Mouse (Mus musculus): ENCODE measurements around the gene Olfr1443.
"Not testable (repeated sequence)": the region's sequence is repeated elsewhere in the genome, so short reads cannot be mapped to it uniquely, and the experiment has no call there.

Olfr1443 gene

DNA sequence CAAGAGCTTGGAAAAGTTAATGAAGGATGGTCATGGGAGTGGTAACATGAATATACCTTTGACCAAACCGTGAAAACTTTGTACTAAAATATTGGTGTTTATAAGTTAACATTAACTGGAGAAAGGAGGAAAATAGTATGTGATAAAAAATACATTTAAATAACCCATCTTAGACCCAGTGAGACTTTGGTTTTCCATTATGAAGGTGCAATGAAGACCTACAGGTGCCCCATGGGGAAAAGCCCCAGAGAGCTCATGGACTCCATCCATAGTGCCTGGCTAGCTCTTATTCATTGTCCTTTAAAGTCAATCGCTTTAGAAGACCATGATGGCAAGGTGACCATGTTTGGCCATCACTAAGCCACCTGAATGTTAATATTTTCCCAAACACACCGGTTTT, at the start of gene Olfr1443:
Gene Olfr1443, plus strand, starts transcription at position 301 of the 400 bp plus-strand sequence.
- DNase-seq (ENCODE audit: low spot score in 2 of 2), result no peak

DNA sequence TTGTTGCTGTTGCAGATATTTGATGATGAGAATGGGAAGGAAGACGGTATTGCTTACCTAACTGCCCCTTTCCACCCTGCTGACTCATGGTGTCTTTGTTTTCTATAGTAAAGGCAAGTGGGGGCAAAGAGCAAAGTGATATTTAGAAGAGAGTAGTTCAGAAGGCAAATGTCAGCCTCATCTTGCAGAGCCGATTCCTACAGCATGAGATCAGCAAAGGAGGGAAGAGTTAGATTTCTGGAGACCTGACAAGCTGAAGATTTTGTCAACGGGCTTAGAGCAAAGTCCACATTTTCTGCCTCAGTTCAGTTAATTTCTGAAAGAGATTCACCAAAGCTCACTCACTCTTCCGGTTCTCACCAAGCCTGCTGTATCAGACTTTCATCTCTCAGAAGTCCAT, 44.7 kb upstream of the Olfr1443 start, which contains the start of gene Glyat:
Gene Glyat, plus strand, starts transcription at position 133 of the 400 bp plus-strand sequence.
- DNase-seq (ENCODE audit: low spot score in 2 of 2), result no peak

DNA sequence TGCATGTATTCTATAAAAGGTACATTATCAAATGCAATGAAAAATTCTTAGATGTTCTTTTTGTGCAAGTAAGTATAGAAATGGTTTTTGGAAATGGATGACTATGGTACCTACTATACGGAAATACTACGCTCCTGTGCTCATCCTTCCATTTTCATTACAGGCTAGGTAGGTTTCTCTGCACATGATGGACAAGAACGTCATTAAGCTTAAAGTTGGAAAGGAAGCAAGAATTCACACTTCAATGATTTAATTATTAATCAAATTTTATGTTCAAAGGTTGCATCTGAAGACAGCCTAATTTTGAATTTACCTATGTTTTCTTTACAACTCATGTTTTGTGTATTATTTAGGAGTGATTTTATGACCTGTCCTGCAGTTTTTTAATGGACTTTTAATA, 43.7 kb upstream of the Olfr1443 start:
- DNase-seq (ENCODE audit: low spot score in 2 of 2), result no peak

DNA sequence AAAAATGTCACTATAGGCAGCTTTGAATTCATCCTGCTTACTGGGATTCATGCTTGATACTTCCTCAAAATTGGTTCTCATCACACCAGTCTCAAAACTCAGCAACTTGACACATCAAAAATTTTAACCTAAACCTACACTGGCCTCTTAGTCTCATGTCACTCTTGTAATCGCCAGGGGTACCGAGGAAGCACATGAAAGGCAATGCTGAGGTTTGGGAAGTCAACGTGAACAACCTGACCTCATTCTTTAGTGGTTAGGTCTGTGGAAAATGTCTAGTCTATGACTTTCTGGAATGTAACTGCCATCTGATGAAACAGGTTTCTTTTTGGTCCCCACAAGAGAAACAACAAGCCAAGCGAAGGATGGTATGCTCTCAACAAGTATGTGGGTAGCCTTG, 42.9 kb upstream of the Olfr1443 start:
- no peak for DNase-seq (ENCODE audit: low spot score in 2 of 2)

DNA sequence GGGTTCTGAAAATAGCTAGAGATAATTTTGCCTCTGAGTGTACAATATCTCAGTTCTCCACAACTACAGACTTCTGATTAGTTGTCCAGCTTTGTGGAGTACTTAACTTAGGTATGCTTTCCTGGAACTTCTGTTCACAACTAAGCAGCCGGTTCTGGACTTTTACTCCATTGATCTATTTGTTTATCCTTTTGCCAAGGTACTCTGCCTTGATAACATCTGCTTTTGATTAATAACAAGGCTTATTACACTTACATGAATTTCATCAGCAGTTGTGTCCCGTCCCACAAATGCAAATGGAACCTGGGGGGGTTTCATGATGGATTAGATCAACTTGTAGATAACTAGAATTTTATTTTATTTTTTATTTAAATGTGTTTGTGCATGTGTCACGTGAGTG, 41.0 kb upstream of the Olfr1443 start:
- no peak for DNase-seq (ENCODE audit: low spot score in 2 of 2)

DNA sequence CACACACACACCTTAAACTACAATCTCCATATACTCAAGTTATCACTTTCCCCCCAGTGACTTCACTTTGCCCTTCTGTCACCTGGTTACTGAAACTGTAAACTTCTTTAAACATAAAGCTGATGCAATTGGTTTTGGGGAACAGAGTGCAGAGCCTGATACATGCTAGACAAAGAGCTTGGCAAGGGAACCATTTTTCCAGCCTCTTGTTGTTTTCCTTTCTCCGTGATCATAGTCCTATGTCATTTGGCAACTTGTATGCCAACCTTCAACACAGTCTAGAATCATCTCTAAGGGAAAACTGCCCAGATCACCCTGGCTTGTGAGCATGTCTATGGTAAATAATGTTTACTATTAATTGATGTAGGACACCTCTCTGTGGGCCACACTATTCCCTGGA, 39.9 kb upstream of the Olfr1443 start:
- no peak for DNase-seq (ENCODE audit: low spot score in 2 of 2)

DNA sequence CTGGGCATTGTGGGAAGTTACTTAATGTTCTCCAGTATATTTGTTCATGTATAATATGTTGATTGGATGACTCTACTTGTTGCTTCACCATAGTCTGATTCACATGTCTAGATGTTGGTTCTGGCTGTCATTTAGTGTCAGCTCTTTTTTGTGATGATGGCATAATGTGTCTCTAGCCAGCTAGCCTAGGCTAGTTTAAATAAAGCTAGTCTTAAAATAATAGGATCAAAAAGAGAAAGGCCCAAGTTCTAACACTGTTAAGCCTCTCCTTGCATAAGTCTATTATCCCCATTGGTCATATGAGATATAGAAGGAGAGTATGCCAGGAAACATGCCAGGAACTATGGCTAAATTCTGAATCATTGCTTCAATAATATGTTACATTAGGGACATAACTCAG, 28.4 kb upstream of the Olfr1443 start:
- no peak for DNase-seq (ENCODE audit: low spot score in 2 of 2)

DNA sequence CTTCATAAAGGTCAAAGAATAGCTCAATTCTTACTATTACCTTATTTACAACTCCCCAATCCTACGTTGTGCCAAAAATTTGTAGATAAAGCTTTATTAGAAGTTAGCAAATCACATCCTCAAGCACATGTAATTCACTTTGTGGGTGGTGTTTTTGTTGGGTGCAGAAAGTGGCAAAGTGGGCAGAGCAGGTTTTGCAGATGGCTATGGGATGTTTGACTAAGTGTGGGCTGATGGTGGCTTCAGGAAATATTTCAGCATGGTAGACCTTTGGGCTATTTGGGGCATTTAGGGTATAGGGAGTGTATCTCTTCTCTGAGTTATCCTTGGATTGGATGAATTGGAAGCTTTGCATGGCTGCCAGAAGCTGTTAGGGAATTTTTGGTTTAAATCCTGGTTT, 11.8 kb upstream of the Olfr1443 start:
- no peak for DNase-seq (ENCODE audit: low spot score in 2 of 2)

DNA sequence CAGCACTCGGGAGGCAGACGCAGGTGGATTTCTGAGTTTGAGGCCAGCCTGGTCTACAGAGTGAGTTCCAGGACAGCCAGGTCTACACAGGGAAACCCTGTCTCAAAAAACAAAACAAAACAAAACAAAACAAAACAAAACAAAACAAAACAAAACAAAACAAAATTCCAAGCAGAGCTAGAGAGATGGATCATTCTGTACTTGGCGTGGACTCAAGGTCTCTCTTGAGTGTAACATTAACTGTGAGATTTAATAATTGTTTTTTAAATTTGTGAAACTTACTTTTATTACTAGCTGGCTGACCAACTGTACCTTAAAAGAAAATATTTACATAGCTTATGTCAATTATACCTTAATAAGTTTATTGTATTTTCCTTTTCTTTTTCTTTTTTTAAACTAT, 9.3 kb upstream of the Olfr1443 start:
- DNase-seq (ENCODE audit: low spot score in 2 of 2), result not testable (repeated sequence)

DNA sequence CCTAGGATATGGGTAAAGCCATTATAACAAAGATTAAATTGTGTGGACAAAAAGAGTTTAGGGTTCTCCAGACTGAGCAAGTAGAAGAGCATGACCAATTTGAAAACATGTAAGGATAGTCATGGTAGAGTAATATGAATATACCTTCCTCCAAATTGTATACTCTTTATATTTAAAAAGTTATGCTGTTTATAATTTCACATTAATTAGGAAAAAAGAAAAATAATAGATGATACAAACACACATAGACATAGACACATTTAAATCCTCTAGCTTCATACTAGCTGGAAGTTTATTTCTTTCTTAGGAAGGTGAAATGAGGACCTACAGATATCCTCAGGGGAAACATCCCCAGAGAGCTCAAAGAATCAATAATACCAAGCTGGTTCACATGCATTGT, 7.8 kb upstream of the Olfr1443 start, which contains the start of gene Olfr1442:
Gene Olfr1442, plus strand, starts transcription at position 301 of the 400 bp plus-strand sequence.
- no peak for DNase-seq (ENCODE audit: low spot score in 2 of 2)

DNA sequence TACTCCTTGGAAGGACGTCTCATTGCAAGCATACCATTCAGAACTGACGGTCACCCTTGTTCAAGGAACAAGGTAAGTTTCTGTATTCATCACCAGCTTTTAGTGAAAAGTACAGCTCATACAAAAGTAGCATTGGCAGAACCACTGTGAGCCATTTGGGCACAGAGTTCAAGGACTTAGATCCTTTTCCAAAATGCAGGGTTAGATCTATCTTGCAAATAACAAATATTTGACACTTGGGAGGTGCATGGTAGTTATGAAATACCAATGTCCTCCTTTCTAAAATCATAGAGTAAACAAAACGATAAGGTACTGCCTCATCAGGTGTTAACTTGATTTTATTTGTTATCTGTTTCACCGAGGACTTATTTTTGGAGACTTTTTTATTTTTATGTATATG, 6.9 kb upstream of the Olfr1443 start:
- no peak for DNase-seq (ENCODE audit: low spot score in 2 of 2)

DNA sequence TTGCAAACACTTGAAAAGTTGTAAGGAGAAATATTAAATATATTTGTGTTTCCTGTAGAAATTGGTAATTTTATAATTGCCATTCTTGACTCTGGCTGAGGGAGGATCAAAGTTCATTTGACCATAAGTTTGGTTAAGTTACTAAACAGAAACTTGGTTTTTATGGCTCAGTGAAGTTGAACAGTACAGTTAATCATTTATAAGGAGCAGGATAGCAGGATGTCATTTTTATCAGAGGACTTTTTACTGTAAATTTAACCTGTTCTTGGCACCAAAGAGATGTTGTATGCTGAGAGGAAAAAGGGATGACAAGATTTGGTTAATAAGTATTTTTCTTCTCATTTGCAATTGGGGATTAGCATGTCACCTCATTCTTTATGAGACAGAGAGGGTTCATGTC, 6.7 kb downstream of the Olfr1443 start:
- DNase-seq (ENCODE audit: low spot score in 2 of 2), result no peak

DNA sequence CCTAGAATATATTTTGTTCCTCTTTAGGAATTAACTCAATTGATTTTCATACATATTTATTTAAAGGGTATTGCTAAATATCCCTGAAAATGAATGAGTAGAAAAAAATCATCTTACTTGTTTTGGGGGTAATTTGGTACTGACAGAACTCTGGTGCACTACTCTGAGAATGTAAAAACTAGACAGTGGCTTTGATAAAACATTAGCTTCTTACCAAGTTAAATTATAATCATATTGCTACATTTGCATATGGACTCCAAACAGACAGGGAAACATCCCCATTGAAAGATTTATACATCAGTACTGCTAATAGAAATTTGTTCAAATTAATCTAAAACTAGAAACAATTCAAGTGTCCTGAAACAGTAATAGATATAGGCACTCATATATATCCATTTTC, 7.3 kb downstream of the Olfr1443 start:
- DNase-seq (ENCODE audit: low spot score in 2 of 2), result no peak

DNA sequence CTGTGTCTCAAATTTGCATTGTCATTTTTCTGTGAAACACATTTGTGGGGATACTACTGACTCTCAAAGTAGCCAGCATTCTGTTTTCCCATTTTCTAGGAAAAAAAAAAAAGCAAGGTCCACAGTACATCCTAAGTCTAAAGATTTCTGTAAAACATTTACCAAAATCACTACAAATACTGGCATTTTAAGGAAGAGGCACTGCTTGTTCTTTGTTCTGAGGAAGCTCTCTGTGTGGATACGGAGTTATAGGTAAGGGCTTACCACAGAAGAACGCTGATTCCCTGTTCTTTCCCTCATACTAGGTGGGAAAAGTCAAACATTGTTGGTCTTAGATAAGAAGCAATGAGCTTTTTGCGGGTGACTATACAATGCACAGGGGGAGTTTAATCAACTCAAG, 17.7 kb downstream of the Olfr1443 start, which contains the start of gene Keg1:
Gene Keg1, plus strand, starts transcription at position 197 of the 400 bp plus-strand sequence.
- DNase-seq (ENCODE audit: low spot score in 2 of 2), result no peak

DNA sequence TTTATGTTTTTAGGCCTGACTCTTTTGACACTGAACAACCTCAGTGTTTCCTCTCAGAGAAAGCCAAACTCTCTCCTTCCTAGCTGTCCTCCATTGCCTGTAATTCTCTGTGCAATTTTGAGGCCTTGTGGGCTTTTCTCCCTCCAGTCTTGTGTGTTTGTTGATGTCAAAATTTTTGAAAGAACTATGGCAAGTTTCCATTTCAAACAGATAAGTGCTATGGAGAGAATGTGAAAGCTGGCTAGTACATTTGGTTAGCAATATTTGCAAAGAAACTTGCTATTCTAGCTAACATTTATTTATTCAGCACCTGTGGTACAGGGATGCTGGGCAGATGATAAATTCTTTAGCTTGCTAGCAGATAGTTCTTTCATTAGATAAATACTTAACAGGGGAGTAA, 18.3 kb downstream of the Olfr1443 start:
- no peak for DNase-seq (ENCODE audit: low spot score in 2 of 2)

DNA sequence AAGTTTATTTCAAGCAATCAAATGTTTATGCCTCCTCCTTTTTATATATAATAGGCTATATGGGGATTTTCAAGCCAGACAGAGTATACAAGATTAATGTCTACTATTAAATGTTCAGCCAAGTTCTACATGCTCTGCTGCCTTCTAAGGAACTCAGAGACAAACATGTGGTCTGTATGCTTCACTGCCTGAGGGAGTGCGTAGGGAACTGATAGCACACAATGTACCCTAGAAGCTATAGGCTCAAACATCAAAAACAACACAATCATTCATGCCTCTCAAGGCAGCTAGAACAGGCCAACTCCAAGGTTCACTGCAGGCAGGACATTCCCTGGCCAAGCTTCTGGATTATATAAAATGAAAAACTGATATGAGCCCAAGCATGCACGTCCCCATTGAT, 30.5 kb downstream of the Olfr1443 start:
- no peak for DNase-seq (ENCODE audit: low spot score in 2 of 2)

DNA sequence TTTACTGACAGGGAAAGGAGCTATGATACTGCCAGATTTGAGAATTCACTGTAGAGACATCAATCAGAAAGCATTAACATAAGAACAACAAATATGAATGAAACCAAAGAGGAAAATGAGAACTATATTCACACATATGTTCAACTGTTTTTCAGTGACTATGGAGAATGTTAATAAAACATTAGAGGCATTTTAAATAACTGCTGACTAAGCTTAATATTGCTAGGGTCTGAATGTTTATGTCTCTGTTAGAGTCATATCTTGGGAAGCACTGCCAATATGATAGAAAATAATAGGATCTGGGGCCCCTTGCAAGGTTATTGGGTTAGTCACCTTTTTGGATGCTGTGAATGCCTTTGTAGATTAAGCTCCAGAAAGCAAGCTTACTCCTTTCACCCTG, 31.1 kb downstream of the Olfr1443 start:
- no peak for DNase-seq (ENCODE audit: low spot score in 2 of 2)

DNA sequence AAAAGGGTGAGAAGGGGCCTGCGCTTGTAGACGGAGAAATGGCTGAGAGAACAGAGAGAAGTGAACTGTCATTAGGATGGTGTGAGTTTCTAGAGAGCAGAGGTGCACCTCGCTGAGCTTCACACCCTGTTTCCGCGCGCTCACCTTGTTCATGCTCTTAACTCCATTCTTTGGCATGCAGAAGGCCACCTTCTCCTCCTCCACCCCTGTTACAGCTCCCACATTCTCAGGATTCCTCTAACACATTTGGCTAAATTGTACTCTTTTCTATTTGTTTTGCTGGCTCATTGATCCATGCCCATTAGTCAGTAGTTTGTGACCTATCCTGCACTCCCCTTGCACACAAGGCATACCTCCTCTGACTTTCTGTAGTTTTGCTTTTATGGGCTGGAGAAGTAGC, 41.3 kb downstream of the Olfr1443 start:
- DNase-seq (ENCODE audit: low spot score in 2 of 2), result no peak

DNA sequence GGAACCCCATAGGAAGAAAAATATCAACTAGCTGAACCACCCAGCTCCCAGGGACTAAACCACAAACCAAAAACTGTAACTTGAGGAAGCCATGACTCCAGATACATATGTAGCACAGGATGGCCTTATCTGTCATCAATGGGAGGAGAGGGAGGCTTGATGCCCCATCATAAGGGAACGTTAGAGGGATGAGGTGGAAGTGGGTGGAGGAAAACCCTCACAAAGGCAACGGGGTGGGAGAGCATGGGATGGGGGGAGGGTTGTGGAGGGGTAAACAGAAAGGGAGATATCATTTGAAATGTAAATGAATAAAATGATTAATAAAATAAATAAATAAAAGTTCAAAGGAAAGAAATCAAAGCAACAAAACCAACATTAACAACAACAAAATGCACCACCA, 42.6 kb downstream of the Olfr1443 start:
- DNase-seq (ENCODE audit: low spot score in 2 of 2), result no peak

DNA sequence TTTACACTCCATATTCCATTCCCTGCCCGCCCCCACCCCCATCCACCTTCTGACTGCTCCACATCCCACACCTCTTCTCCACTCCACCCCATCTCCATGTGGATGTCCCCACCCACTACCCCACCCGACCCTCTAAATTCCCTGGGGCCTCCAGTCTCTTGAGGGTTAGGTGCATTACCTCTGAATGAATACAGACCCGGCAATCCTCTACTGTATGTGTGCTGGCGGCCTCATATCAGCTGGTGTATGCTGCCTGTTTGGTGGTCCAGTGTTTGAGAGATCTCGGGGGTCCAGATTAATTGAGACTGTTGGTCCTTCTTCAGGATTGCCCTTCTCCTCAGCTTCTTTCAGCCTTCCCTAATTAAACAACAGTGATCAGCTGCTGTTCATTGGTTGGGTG, 43.0 kb downstream of the Olfr1443 start:
- DNase-seq (ENCODE audit: low spot score in 2 of 2), result not testable (repeated sequence)

DNA sequence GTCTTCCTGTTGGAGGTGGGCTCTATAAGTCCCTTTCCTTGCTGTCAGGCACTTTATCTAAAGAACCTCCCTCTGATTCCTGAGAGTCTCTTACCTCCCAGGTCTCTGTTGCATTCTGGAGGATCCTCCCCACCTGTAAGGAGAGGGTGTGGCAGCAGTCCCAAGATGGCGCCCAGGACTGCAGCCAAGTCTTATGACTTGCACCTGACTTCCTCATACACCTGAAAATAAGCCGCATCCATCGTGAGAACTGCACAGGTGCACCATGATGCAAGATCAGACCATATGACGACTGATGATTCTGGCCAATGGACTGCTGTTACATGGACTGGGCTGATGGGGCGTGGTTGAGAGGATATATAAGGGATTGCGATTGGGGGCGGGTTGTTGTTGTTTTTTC, 43.7 kb downstream of the Olfr1443 start:
- DNase-seq (ENCODE audit: low spot score in 2 of 2), result not testable (repeated sequence)

DNA sequence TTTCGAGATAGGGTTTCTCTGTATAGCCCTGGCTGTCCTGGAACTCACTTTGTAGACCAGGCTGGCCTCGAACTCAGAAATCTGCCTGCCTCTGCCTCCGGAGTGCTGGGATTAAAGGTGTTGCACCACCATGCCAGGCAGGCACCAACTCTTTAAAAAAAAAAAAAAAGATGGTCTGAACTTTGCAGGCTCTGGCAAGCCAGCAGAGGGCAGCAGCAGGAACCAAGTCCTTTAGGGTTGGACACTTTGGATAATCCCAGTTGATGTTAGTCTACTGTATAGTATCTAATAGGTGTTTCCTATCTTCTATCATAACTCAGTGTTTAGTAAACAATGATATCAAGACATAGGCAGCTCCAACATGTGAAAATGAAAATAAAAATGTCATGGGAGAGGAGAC, 44.4 kb downstream of the Olfr1443 start:
- peak in 1 of 2 experiments; percentile 7 for DNase-seq (ENCODE audit: low spot score in 2 of 2)

DNA sequence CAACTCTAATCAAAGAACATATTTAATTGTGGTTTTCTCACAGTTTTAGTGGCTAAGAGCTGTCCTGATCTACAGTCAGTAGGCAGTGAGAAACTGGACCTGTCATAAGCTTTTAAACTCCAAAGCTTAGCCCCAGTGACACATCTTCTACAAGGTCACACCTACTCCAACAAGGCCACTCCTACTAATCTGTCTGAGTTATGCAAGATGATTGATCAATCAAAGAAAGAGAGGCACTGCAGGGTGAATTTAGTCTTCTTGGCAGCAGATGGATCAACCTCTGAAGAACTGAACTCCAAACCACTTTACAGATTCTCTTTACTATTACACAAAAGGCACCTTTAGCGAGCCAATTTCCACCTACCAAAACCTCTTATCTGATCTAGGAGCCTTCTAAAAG, 47.9 kb downstream of the Olfr1443 start:
- no peak for DNase-seq (ENCODE audit: low spot score in 2 of 2)

DNA sequence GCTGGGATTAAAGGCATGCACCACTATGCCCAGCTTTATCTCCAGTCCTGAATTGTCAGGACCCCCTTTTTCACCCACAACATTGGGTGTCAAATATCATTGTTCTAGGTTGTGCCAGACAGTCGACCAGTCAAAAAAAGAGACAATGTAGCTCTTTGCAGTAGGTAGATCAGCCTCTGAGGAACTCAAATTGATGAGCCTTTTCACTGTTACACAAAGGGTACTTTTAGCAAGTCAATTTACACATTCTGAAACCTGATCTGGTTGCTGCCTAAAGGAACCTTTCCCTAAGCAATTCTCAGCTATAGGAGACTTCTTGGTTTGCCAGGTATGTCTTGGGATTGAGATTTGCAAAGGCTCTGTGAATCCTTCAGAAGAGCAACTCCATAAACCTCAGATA, 53.1 kb downstream of the Olfr1443 start:
- DNase-seq (ENCODE audit: low spot score in 2 of 2), result no peak

DNA sequence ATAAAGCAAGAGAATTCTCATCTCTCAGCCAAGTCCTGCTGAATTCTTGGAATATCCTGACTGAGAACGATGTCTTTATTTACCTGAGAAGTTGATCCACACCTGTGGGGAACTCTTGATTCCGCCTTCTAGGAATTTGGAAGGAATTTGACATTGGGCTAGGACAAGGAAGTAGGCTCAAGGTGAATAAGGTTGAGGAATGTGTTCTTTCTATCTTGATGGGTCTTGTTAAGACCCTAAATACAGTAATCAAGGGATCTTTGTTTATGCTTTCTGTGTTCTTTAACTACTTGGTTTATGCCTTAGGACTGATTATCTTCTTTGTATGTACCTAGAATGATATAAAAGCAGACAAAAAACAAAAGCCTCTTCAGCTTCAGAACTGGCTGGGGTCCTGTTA, 54.0 kb downstream of the Olfr1443 start:
- no peak for DNase-seq (ENCODE audit: low spot score in 2 of 2)

Data from frontal cortex, postnatal 10 days (tissue).